ENCODE assay signal across 27 mouse cellular contexts in genomic region chr2:131907311-131907710, GRCm38 (mm10). TPM values are rescaled to one million over a fixed set of nuclear protein-coding genes. Genes with fewer than 3 reads are reported as not detected.
A peak's percentile ranks its signal among the peaks of the same experiment; 100 is the strongest.
DNase-seq lines count a peak whose midpoint lies in the region; ATAC-seq and TF ChIP-seq lines count a peak whose summit lies in the region.
"Had no signal": no experiment of that assay in that cellular context is flagged by ENCODE, and none has a peak within 500 bp of the region (broad histone marks: within the 10 kb centered on the region; RNA-seq: fewer than 3 reads in every experiment).

No protein-coding gene starts in this region.

- no peak for TF ChIP-seq CTCF in gastrocnemius, adult 2 months (IDR thresholded peaks at IDR 0.05)

- H3K9me3 ChIP-seq in heart, embryonic 10.5 days = no peaks in the 10 kb centered on the region
- H3K9me3 ChIP-seq in midbrain, embryonic 11.5 days (ENCODE audit: control insufficient read depth, low read length) = no peaks in the 10 kb centered on the region
- no peaks in the 10 kb centered on the region for H3K9me3 ChIP-seq in midbrain, embryonic 15.5 days
- H3K9me3 ChIP-seq: embryonic facial prominence, embryonic 13.5 days; embryonic facial prominence, embryonic 15.5 days; forebrain, embryonic 10.5 days; forebrain, embryonic 12.5 days had no signal

- H3K27me3 ChIP-seq in heart, embryonic 10.5 days (ENCODE audit: insufficient read depth, poor library complexity, severe bottlenecking) = no peaks in the 10 kb centered on the region
- peaks cover 3% of the 10 kb centered on the region; the same call in 1 of the 2 replicates for H3K27me3 ChIP-seq in midbrain, embryonic 11.5 days (ENCODE audit: control insufficient read depth, insufficient read depth, low read length)
- H3K27me3 ChIP-seq in midbrain, embryonic 15.5 days (replicated peaks) = no peaks in the 10 kb centered on the region
- H3K27me3 ChIP-seq: embryonic facial prominence, embryonic 13.5 days; embryonic facial prominence, embryonic 15.5 days had no signal

- H3K4me3 ChIP-seq in gastrocnemius, adult 2 months = no peak overlapping the region
- no peak overlapping the region for H3K4me3 ChIP-seq in heart, embryonic 10.5 days
- H3K4me3 ChIP-seq in midbrain, embryonic 11.5 days (ENCODE audit: low read depth, low read length) = no peak overlapping the region
- H3K4me3 ChIP-seq in midbrain, embryonic 15.5 days = no peak overlapping the region
- no peak overlapping the region for H3K4me3 ChIP-seq in brown adipose tissue, adult 24 weeks (ENCODE audit: insufficient read depth, low read depth, low read length)
- H3K4me3 ChIP-seq: embryonic facial prominence, embryonic 13.5 days; embryonic facial prominence, embryonic 15.5 days; erythroblast, embryonic 14.5 days; forebrain, embryonic 10.5 days; forebrain, embryonic 12.5 days had no signal

- H3K36me3 ChIP-seq in heart, embryonic 10.5 days = no peaks in the 10 kb centered on the region
- H3K36me3 ChIP-seq in midbrain, embryonic 11.5 days (ENCODE audit: control insufficient read depth, insufficient read depth, low read length) = no peaks in the 10 kb centered on the region
- no peaks in the 10 kb centered on the region for H3K36me3 ChIP-seq in midbrain, embryonic 15.5 days (replicated peaks)
- H3K36me3 ChIP-seq: embryonic facial prominence, embryonic 13.5 days; embryonic facial prominence, embryonic 15.5 days; forebrain, embryonic 10.5 days; forebrain, embryonic 12.5 days had no signal

- 67% methylated on average over 5 of the region's 5 CpGs for WGBS in heart, embryonic 10.5 days
- WGBS in midbrain, embryonic 11.5 days = 88% methylated on average over 5 of the region's 5 CpGs
- WGBS in midbrain, embryonic 15.5 days = 82% methylated on average over 5 of the region's 5 CpGs

- no peak overlapping the region for H3K4me2 ChIP-seq in midbrain, embryonic 11.5 days
- no peak overlapping the region for H3K4me2 ChIP-seq in midbrain, embryonic 15.5 days
- H3K4me2 ChIP-seq: embryonic facial prominence, embryonic 13.5 days; embryonic facial prominence, embryonic 15.5 days; forebrain, embryonic 12.5 days had no signal

- peak overlapping the region; percentile 95 for H3K27ac ChIP-seq in gastrocnemius, adult 2 months
- no peak overlapping the region for H3K27ac ChIP-seq in heart, embryonic 10.5 days
- no peak overlapping the region for H3K27ac ChIP-seq in midbrain, embryonic 11.5 days (ENCODE audit: low read depth, low read length)
- H3K27ac ChIP-seq in midbrain, embryonic 15.5 days = no peak overlapping the region
- 0 out of 2 replicates have a peak overlapping the region, but pooled peaks have one; percentile 3 for H3K27ac ChIP-seq in brown adipose tissue, adult 24 weeks (replicated peaks; ENCODE audit: low read depth, low read length)
- H3K27ac ChIP-seq: embryonic facial prominence, embryonic 13.5 days; embryonic facial prominence, embryonic 15.5 days; forebrain, embryonic 10.5 days; forebrain, embryonic 12.5 days had no signal

- intact Hi-C loops in gastrocnemius, adult 2 months (cut with DNase I) = no loop called here
- intact Hi-C loops in heart, postnatal 25 days (cut with DNase I) = no loop called here

- no peak for DNase-seq in gastrocnemius, adult 2 months
- no peak for DNase-seq in gastrocnemius, postnatal 4 days (ENCODE audit: low spot score in 2 of 2)
- DNase-seq in heart, embryonic 10.5 days (ENCODE audit: low spot score) = peak; percentile 43
- DNase-seq in heart, postnatal 25 days (ENCODE audit: low spot score) = no peak
- peak; percentile 56 for DNase-seq in midbrain, embryonic 11.5 days (ENCODE audit: low spot score, missing footprints)
- no peak for DNase-seq in right cerebral cortex, adult 18-20 months
- DNase-seq: cerebellum, adult 11 months; cerebellum, adult 8-10 months; cerebellum, adult 9-11 months; cerebellum, postnatal 36 days; embryo, embryonic 11 days had no signal

- peaks cover 56% of the 10 kb centered on the region for H3K4me1 ChIP-seq in heart, embryonic 10.5 days
- 0 out of 2 replicates have a peak, but pooled peaks cover 2% of the 10 kb centered on the region for H3K4me1 ChIP-seq in midbrain, embryonic 11.5 days (ENCODE audit: control insufficient read depth, insufficient read depth, low read length)
- H3K4me1 ChIP-seq in midbrain, embryonic 15.5 days = peaks cover 24% of the 10 kb centered on the region
- H3K4me1 ChIP-seq in brown adipose tissue, adult 24 weeks (ENCODE audit: control insufficient read depth, insufficient read depth, insufficient read length, low read length) = peaks cover 29% of the 10 kb centered on the region

- no peak for ATAC-seq in midbrain, embryonic 11.5 days (ENCODE audit: low FRiP score)
- no peak for ATAC-seq in midbrain, embryonic 15.5 days (replicated peaks)
- ATAC-seq: forebrain, embryonic 14.5 days; forebrain, embryonic 16.5 days had no signal

- H3K9ac ChIP-seq in midbrain, embryonic 11.5 days (ENCODE audit: low read length) = no peak overlapping the region
- H3K9ac ChIP-seq in midbrain, embryonic 15.5 days = no peak overlapping the region
- H3K9ac ChIP-seq: embryonic facial prominence, embryonic 13.5 days; embryonic facial prominence, embryonic 15.5 days; forebrain, embryonic 12.5 days had no signal

RNA-seq across cellular contexts. Expression of gene Prnp, which starts 2.4 kb away (rescaled TPM):
- 10 to 100 TPM; 79.9 to 89.5 TPM for total RNA-seq in gastrocnemius, adult 2 months (2021)
- total RNA-seq in gastrocnemius, postnatal 4 days (2021) = 10 to 100 TPM; 66.2 to 67.2 TPM
- 62.6 and 67.0 TPM in 2 replicates for polyA plus RNA-seq in heart, embryonic 10.5 days (2016; fragmentation: Nextera tagmentation; extraction: Ambion mirVana)
- 10 to 100 TPM; 89.2 to 90.0 TPM for total RNA-seq in heart, postnatal 25 days (2021)
- 27.2 and 29.7 TPM in 2 replicates for polyA plus RNA-seq in midbrain, embryonic 11.5 days (2014; fragmentation: Nextera tagmentation; extraction: Ambion mirVana)
- polyA plus RNA-seq in midbrain, embryonic 15.5 days (2015; fragmentation: Nextera tagmentation; extraction: Ambion mirVana) = 157 and 158 TPM in 2 replicates
- 105 and 119 TPM in 2 replicates for polyA plus RNA-seq in brown adipose tissue, adult 24 weeks (2012; ENCODE audit: insufficient read depth, insufficient read length, missing spikeins)

RNA-seq across cellular contexts. Expression of gene Prn, which starts 2.4 kb away (rescaled TPM):
- under 1 TPM in 1 of 2 experiments, not detected in 1; 0.11 TPM for total RNA-seq in gastrocnemius, adult 2 months (2021)
- total RNA-seq in gastrocnemius, postnatal 4 days (2021) = not detected
- polyA plus RNA-seq in heart, embryonic 10.5 days (2016; fragmentation: Nextera tagmentation; extraction: Ambion mirVana) = 0.35 TPM in 1 of 2 replicates, not detected in the other
- total RNA-seq in heart, postnatal 25 days (2021) = 1 to 10 TPM; 1.9 to 2.5 TPM
- polyA plus RNA-seq in midbrain, embryonic 11.5 days (2014; fragmentation: Nextera tagmentation; extraction: Ambion mirVana) = not detected in 2 replicates
- polyA plus RNA-seq in midbrain, embryonic 15.5 days (2015; fragmentation: Nextera tagmentation; extraction: Ambion mirVana) = not detected in 2 replicates
- polyA plus RNA-seq in brown adipose tissue, adult 24 weeks (2012; ENCODE audit: insufficient read depth, insufficient read length, missing spikeins) = not detected in 2 replicates
- total RNA-seq: adrenal gland, adult 2 months; adrenal gland, postnatal 10 days; common myeloid progenitor, adult 5-6 weeks; ES-E14 had no signal
- polyA plus RNA-seq: adrenal gland, adult 2 months; C2C12; embryonic facial prominence, embryonic 11.5 days; embryonic facial prominence, embryonic 15.5 days; erythroblast, embryonic 14.5 days; forebrain, embryonic 10.5 days; forebrain, embryonic 12.5 days; forebrain, embryonic 16.5 days had no signal

RNA-seq across cellular contexts. Expression of gene Prnd, which starts 43.4 kb away (rescaled TPM):
- total RNA-seq in gastrocnemius, adult 2 months (2021) = under 1 TPM; 0.08 to 0.15 TPM
- 10 to 100 TPM; 68.5 to 70.9 TPM for total RNA-seq in gastrocnemius, postnatal 4 days (2021)
- 3.1 and 4.6 TPM in 2 replicates for polyA plus RNA-seq in heart, embryonic 10.5 days (2016; fragmentation: Nextera tagmentation; extraction: Ambion mirVana)
- total RNA-seq in heart, postnatal 25 days (2021) = 1 to 10 TPM; 1.4 to 2.0 TPM
- 5.3 and 6.9 TPM in 2 replicates for polyA plus RNA-seq in midbrain, embryonic 11.5 days (2014; fragmentation: Nextera tagmentation; extraction: Ambion mirVana)
- 10.3 and 12.6 TPM in 2 replicates for polyA plus RNA-seq in midbrain, embryonic 15.5 days (2015; fragmentation: Nextera tagmentation; extraction: Ambion mirVana)
- polyA plus RNA-seq in brown adipose tissue, adult 24 weeks (2012; ENCODE audit: insufficient read depth, insufficient read length, missing spikeins) = 0.58 and 0.71 TPM in 2 replicates
- total RNA-seq: adrenal gland, adult 2 months; adrenal gland, postnatal 25 days; common myeloid progenitor, adult 5-6 weeks had no signal
- polyA plus RNA-seq: erythroblast, embryonic 14.5 days had no signal

RNA-seq across cellular contexts. Expression of gene Erv3, which starts 47.8 kb away (rescaled TPM):
- total RNA-seq in gastrocnemius, adult 2 months (2021) = not detected
- under 1 TPM; 0.07 to 0.08 TPM for total RNA-seq in gastrocnemius, postnatal 4 days (2021)
- polyA plus RNA-seq in heart, embryonic 10.5 days (2016; fragmentation: Nextera tagmentation; extraction: Ambion mirVana) = not detected in 2 replicates
- total RNA-seq in heart, postnatal 25 days (2021) = not detected
- polyA plus RNA-seq in midbrain, embryonic 11.5 days (2014; fragmentation: Nextera tagmentation; extraction: Ambion mirVana) = not detected in 2 replicates
- not detected in 2 replicates for polyA plus RNA-seq in midbrain, embryonic 15.5 days (2015; fragmentation: Nextera tagmentation; extraction: Ambion mirVana)
- not detected in 2 replicates for polyA plus RNA-seq in brown adipose tissue, adult 24 weeks (2012; ENCODE audit: insufficient read depth, insufficient read length, missing spikeins)
- total RNA-seq: adrenal gland, adult 2 months; adrenal gland, postnatal 10 days; adrenal gland, postnatal 25 days; common myeloid progenitor, adult 5-6 weeks; ES-E14 had no signal
- polyA plus RNA-seq: adrenal gland, adult 2 months; C2C12; embryonic facial prominence, embryonic 11.5 days; embryonic facial prominence, embryonic 13.5 days; erythroblast, embryonic 14.5 days; forebrain, embryonic 10.5 days; forebrain, embryonic 12.5 days; forebrain, embryonic 14.5 days; forebrain, embryonic 16.5 days had no signal

Comparison
In these comparisons a context has a peak if more than half of its experiments do, and no peak if none do; other contexts are left out.
1. DNase-seq: peak in heart, embryonic 10.5 days (single experiment) and midbrain, embryonic 11.5 days (single experiment); none in gastrocnemius, adult 2 months (single experiment), gastrocnemius, postnatal 4 days (0 of 2), heart, postnatal 25 days (single experiment) and right cerebral cortex, adult 18-20 months (single experiment).
2. H3K27ac ChIP-seq: peak in gastrocnemius, adult 2 months (single experiment) and brown adipose tissue, adult 24 weeks (single experiment); none in heart, embryonic 10.5 days (single experiment), midbrain, embryonic 11.5 days (single experiment) and midbrain, embryonic 15.5 days (single experiment).